Mouse (Mus musculus) myocyte (in vitro differentiated cells): ENCODE data around the gene Mrpl34.

Experiments
- E2F4 ChIP-seq: IDR thresholded peaks from one replicate; pipeline ENCODE4 v1.6.1; 2011; ENCODE audit warnings: mild to moderate bottlenecking, control low read depth, moderate library complexity; ENCODE audit not compliant: insufficient read depth
- POLR2A ChIP-seq: IDR thresholded peaks from one replicate; pipeline ENCODE4 v1.6.1; 2011; ENCODE audit warnings: low read depth, mild to moderate bottlenecking, control low read depth, moderate library complexity; ENCODE audit not compliant: insufficient read length

DNA sequence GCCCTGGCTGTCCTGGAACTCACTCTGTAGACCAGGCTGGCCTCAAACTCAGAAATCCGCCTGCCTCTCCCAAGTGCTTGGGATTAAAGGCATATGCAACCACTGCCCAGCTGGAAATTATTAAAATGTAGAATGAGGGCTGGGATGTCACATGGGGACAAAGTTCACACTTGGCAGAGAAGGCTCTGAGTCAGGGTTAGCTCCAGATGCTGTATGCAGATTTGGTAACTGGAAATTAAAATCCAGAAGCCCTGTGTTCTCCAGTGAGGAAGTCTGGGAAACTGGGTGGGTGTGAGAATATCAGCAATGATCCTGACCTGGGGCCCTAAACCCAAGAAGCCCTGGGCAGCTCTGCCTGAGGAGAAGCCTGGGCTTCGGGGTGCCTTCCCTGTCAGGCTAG, 44.6 kb downstream of the Mrpl34 start:
- no peak for TF ChIP-seq POLR2A
- no peak for TF ChIP-seq E2F4
